Mouse (Mus musculus) liver, embryonic 16.5 days (tissue): ENCODE results near the gene Mecom. TPM values are rescaled to one million over a fixed set of nuclear protein-coding genes. Genes with fewer than 3 reads are reported as not detected.

ENCODE experiments used
- ATAC-seq: fragments of 200-750 bp; cut with Nextera tagmentation; 2 replicates; pipeline ENCODE4 v1.8.0; 2017; ENCODE audit warnings: low read depth, mild to moderate bottlenecking, moderate number of reproducible peaks, moderate library complexity
- H3K27ac ChIP-seq: fragments of 300-500 bp; sonication (generic); 2 replicates; pipeline ENCODE4 v1.5.1; 2014; ENCODE audit warnings: mild to moderate bottlenecking, low read length
- H3K27me3 ChIP-seq: fragments of 300-500 bp; sonication (generic); 2 replicates; pipeline ENCODE4 v1.6.1; 2014; ENCODE audit warnings: low read depth, low read length, mixed read lengths; ENCODE audit not compliant: control insufficient read depth, insufficient read depth
- H3K36me3 ChIP-seq: fragments of 300-500 bp; sonication (generic); 2 replicates; pipeline ENCODE4 v1.6.1; 2014; ENCODE audit warnings: mild to moderate bottlenecking; ENCODE audit not compliant: control insufficient read depth, insufficient read depth
- H3K4me1 ChIP-seq: fragments of 300-500 bp; sonication (generic); 2 replicates; pipeline ENCODE4 v1.6.1; 2014; ENCODE audit warnings: low read depth, low read length, mixed read lengths; ENCODE audit not compliant: control insufficient read depth
- H3K4me2 ChIP-seq: fragments of 300-500 bp; sonication (generic); 2 replicates; pipeline ENCODE4 v1.6.1; 2014; ENCODE audit warnings: low read depth, low read length, mixed read lengths
- H3K4me3 ChIP-seq: fragments of 300-500 bp; sonication (generic); 2 replicates; pipeline ENCODE4 v1.5.1; 2014; ENCODE audit warnings: low read depth, mild to moderate bottlenecking, low read length
- H3K9ac ChIP-seq: fragments of 300-500 bp; sonication (generic); 2 replicates; pipeline ENCODE4 v1.6.1; 2014; ENCODE audit warnings: low read depth, low read length
- H3K9me3 ChIP-seq: fragments of 300-500 bp; sonication (generic); replicated peaks from 2 replicates; pipeline ENCODE4 v1.6.1; 2016; ENCODE audit warnings: low read length; ENCODE audit not compliant: control insufficient read depth
- WGBS: fragments of 180-500 bp; shearing (Covaris S2); extraction: QIAGEN DNeasy Blood & Tissue Kit; methylation state at CpG from one replicate; pipeline ENCODE4 v1.1.7; 2014; ENCODE audit not compliant: insufficient replicate concordance; 5-methylcytosine and 5-hydroxymethylcytosine counted together
- polyA plus RNA-seq: library from polyadenylated mRNA; unstranded; fragments of >200 nt; fragmentation: Nextera tagmentation; extraction: Ambion mirVana; gene quantifications from 2 replicates; pipeline ENCODE4 v1.2.1, GENCODE M21; 2015

Gene Mecom
- polyA plus RNA-seq, 1 experiment from 2014 or later = 1.0 TPM

DNA sequence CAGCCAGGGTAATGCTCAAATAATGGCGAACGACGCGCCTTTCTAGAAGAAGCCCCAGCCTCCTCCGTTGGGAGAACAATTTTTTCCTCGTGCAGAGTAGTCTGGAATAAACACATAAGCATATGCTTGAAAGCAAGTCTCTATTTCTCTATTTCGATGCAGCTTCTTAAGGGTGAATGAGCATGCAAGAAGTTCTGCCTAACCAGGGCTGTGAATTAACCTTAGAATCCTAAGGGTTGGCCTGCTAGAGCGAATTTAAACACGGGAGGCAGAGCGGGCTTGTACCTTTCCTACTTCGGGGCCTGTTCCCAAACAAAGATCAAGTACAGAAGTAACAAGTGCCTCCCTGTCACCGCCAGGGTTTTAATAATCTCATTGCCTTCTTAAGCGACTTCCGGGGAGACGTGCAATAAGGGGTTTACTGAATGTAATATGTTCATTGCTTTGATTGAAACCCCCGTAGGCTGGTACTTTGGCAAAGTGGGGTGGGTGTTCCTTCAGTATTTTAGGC lies 42.0 kb downstream of the Mecom start:
- Histone ChIP-seq H3K4me1 (peaks cover 5% of the 10 kb centered on the region), H3K4me2 (no peak overlapping the region), H3K9ac (no peak overlapping the region), H3K36me3 (no peaks in the 10 kb centered on the region), H3K4me3 (no peak overlapping the region), H3K27ac (no peak overlapping the region), H3K27me3 (peaks cover 61% of the 10 kb centered on the region), H3K9me3 (no peaks in the 10 kb centered on the region)
- 28% methylated on average over 16 of the region's 16 CpGs for WGBS
- ATAC-seq = no peak

GRCm38 (mm10) chr3:30504561-30504960 lies 43.2 kb downstream of the Mecom start:
- H3K4me2 ChIP-seq = no peak overlapping the region
- peaks cover 5% of the 10 kb centered on the region for H3K4me1 ChIP-seq
- no peak overlapping the region for H3K9ac ChIP-seq
- no peaks in the 10 kb centered on the region for H3K36me3 ChIP-seq
- no peak overlapping the region for H3K27ac ChIP-seq
- 46% methylated on average over 7 of the region's 7 CpGs for WGBS
- H3K4me3 ChIP-seq = no peak overlapping the region
- peaks cover 49% of the 10 kb centered on the region for H3K27me3 ChIP-seq
- no peak for ATAC-seq
- H3K9me3 ChIP-seq = no peaks in the 10 kb centered on the region

DNA sequence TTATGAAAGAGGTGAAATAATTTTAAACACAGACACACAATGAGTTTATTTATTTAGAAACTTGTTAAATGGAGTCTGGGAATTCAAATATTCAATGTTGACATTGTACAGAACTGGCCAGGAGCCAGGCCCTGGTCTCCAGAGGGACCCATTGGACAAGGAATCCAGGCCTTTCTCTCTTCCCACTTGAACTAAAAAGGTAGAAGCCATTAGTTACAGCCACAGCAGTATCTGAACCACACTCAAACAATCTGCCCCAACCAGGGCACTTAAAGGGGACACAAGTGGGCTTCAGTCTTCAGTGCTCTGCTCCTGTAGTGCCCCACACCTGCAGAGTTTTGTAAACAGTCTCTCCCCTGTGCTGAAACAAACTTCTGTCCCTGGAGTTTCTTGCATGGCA lies 44.0 kb downstream of the Mecom start:
- Histone ChIP-seq H3K4me1 (peaks cover 2% of the 10 kb centered on the region; the same call in 1 of the 2 replicates), H3K4me2 (no peak overlapping the region), H3K4me3 (no peak overlapping the region), H3K9me3 (no peaks in the 10 kb centered on the region), H3K36me3 (no peaks in the 10 kb centered on the region), H3K9ac (no peak overlapping the region), H3K27me3 (peaks cover 42% of the 10 kb centered on the region), H3K27ac (no peak overlapping the region)
- no peak for ATAC-seq

- ATAC-seq = no peak
- WGBS = 35% methylated on average over 9 of the region's 9 CpGs
Measured at GRCm38 (mm10) chr3:30498202-30498828, 49.5 kb downstream of the Mecom start.

DNA sequence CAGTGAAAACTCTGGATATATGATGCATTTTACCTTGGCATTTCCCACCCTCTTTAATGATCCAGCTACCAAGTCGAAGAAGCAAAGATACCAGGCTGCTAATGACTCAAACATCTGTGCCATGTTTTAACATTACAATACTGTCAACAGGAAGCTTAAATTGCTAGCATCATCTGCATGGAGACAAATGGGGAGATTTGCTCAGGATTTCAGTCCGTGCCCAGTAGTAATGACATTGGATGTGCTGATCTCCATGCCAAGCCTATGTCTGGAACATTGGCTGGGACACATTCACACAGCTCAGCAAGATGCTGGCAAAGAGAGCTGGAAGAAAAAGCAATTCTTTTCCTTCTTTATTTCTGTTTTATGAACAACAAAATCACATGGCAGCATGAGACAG lies 53.4 kb downstream of the Mecom start:
- Histone ChIP-seq H3K4me3 (no peak overlapping the region), H3K27me3 (no peaks in the 10 kb centered on the region), H3K9ac (no peak overlapping the region), H3K4me2 (no peak overlapping the region), H3K27ac (no peak overlapping the region), H3K4me1 (no peaks in the 10 kb centered on the region), H3K9me3 (no peaks in the 10 kb centered on the region), H3K36me3 (no peaks in the 10 kb centered on the region)
- ATAC-seq = no peak
- 57% methylated on average over 2 of the region's 2 CpGs for WGBS

More at GRCm38 (mm10) chr3:30498202-30498828, 49.5 kb downstream of the Mecom start:
- Histone ChIP-seq H3K36me3 (no peaks in the 10 kb centered on the region), H3K27me3 (no peaks in the 10 kb centered on the region), H3K4me3 (no peak overlapping the region), H3K4me2 (no peak overlapping the region), H3K9me3 (no peaks in the 10 kb centered on the region), H3K9ac (no peak overlapping the region), H3K27ac (no peak overlapping the region), H3K4me1 (no peaks in the 10 kb centered on the region)

DNA sequence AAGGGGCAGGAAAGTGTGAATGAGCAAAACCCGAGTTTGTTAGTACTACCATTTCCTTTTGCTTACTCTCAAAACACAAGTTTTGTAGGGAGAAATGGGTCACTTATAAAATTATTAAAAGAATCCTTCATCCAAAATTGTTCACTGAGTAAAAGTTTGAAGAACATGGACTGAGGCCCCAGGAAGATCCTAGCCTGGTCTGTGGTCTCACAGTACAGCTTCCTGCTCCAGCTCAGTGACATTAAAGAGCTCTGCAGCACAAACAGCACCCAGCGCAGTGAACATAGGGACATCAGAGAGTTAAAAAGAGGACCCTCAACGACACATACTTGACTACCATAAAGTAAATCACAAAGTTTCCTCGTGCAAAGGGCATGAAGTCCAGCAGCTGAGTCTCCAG lies 59.0 kb downstream of the Mecom start:
- H3K27ac ChIP-seq = no peak overlapping the region
- no peak overlapping the region for H3K9ac ChIP-seq
- no peaks in the 10 kb centered on the region for H3K9me3 ChIP-seq
- no peaks in the 10 kb centered on the region for H3K36me3 ChIP-seq
- no peak overlapping the region for H3K4me2 ChIP-seq
- WGBS = 20% methylated on average over 4 of the region's 4 CpGs
- no peak for ATAC-seq
- no peaks in the 10 kb centered on the region for H3K27me3 ChIP-seq
- no peaks in the 10 kb centered on the region; the same call in 1 of the 2 replicates for H3K4me1 ChIP-seq
- no peak overlapping the region for H3K4me3 ChIP-seq

- no peak overlapping the region for H3K4me2 ChIP-seq
- 63% methylated on average over 4 of the region's 4 CpGs for WGBS
Measured at GRCm38 (mm10) chr3:30486422-30486821, 61.4 kb downstream of the Mecom start.

DNA sequence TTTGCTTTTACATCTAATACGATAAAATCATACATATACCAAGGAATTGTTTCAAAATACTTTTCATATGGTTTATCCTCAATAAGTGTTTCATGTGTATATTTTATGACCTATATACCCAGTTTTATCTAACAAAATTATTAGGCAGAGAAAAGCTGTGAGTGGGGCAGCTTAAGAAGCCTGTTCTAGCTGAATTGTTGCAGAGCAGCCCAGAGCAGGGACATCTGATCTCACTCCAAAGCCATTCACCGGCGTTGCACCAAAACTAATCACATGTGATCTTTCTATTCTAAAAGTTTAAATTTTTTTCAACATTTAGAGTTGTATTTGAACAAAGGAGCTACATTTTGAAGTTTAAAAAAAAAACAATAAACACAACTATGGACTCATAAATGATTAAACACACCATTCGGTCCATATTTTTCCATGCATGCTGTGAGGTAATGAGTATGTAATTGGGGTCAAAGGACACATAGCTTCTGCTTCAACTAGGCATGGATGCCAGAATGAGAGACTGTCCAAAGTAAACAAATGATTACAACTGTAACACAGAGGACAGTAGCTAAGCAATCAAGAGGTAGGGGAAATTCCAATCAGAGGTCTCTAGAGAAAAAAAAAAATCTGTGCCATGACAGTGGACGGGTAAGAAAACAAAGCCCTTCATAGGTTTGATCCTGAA lies 64.7 kb downstream of the Mecom start:
- H3K9ac ChIP-seq = no peak overlapping the region
- H3K4me2 ChIP-seq = no peak overlapping the region
- no peaks in the 10 kb centered on the region; the same call in 1 of the 2 replicates for H3K4me1 ChIP-seq
- WGBS = 58% methylated on average over 5 of the region's 5 CpGs
- peak; percentile 47; the same call in 1 of the 2 replicates for ATAC-seq
- H3K27ac ChIP-seq = no peak overlapping the region
- H3K9me3 ChIP-seq = no peaks in the 10 kb centered on the region
- no peaks in the 10 kb centered on the region for H3K27me3 ChIP-seq
- H3K4me3 ChIP-seq = no peak overlapping the region
- no peaks in the 10 kb centered on the region for H3K36me3 ChIP-seq

More at GRCm38 (mm10) chr3:30486422-30486821, 61.4 kb downstream of the Mecom start:
- no peaks in the 10 kb centered on the region for H3K36me3 ChIP-seq
- no peaks in the 10 kb centered on the region for H3K27me3 ChIP-seq
- H3K9me3 ChIP-seq = no peaks in the 10 kb centered on the region
- no peak overlapping the region for H3K4me3 ChIP-seq
- ATAC-seq = no peak
- H3K4me1 ChIP-seq = no peaks in the 10 kb centered on the region; the same call in 1 of the 2 replicates
- no peak overlapping the region for H3K27ac ChIP-seq
- H3K9ac ChIP-seq = no peak overlapping the region

GRCm38 (mm10) chr3:30481682-30482081 lies 66.1 kb downstream of the Mecom start:
- H3K27ac ChIP-seq = no peak overlapping the region
- 58% methylated on average over 10 of the region's 10 CpGs for WGBS
- ATAC-seq = no peak

More at GRCm38 (mm10) chr3:30481682-30482081, 66.1 kb downstream of the Mecom start:
- Histone ChIP-seq H3K27me3 (no peaks in the 10 kb centered on the region), H3K4me2 (no peak overlapping the region), H3K36me3 (no peaks in the 10 kb centered on the region), H3K4me3 (no peak overlapping the region), H3K9ac (no peak overlapping the region), H3K9me3 (no peaks in the 10 kb centered on the region), H3K4me1 (no peaks in the 10 kb centered on the region; the same call in 1 of the 2 replicates)
